Mouse (Mus musculus) layer of hippocampus, postnatal 10 days (tissue): ENCODE measurements around the gene Gsk3a. TPM values are rescaled to one million over a fixed set of nuclear protein-coding genes. Genes with fewer than 3 reads are reported as not detected.

Experiments
- DNase-seq, 2 experiments: peaks; one replicate each; pipeline ENCODE4 v3.0.0; 2021; ENCODE audit warnings: low spot score in 2 of 2
- microRNA-seq, 2 experiments: library from miRNA; unstranded; fragments of <30 nt; microRNA quantifications; one replicate each; pipeline ENCODE4 v1.2.0; 2021
- total RNA-seq, 2 experiments: library from RNA; stranded (reverse); gene quantifications; 2 replicates each; pipeline ENCODE4 v1.2.3; 2021

Gsk3a gene
- total RNA-seq, 2 experiments from 2014 or later, result 162 to 187 TPM

GRCm38 (mm10) chr7:25195148-25195547 is 42.5 kb downstream of the Gsk3a start:
- DNase-seq, result no peak

DNA sequence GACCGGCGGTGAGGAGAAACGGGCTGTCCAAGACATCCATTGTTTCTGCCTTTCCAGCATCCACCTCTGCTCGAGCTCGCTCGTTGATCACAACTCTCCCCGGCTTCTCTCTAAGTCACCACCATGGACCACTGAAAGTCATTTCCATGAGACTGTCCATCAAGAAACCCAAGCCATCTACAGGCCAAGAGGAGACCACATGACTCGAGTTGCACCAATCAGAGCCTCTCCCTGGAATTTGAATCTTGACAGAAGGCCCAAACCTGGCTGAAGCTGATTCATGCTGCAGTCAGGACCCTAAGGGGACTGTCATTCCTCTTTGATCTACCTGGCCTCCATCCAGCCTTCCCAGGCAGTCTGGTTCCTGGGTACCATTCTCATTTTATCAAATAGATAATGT is 45.5 kb downstream of the Gsk3a start:
- no peak for DNase-seq

DNA sequence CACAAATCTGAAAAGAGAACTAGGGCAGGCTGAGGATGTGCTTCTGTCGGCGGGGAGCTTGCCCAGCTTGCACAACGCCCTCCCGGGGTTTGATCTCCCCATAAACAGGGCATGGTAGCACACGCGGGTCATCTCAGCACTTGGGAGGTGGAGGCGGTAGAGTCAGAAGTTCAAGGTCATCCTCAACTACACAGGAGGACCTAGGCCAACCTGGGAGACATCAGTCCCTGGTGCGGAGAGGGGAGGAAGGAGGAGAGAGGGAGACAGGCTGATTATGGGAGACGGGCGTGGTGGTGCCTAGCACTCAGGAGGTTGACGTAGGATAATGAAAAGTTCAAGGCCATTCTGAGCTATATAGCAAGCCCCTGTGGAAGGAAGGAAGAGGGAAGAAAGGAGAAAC is 46.8 kb downstream of the Gsk3a start:
- DNase-seq, result no peak

GRCm38 (mm10) chr7:25187662-25188650 is 49.7 kb downstream of the Gsk3a start:
- peak; percentile 92 to 93 for DNase-seq

GRCm38 (mm10) chr7:25184091-25184490 is 53.6 kb downstream of the Gsk3a start:
- no peak for DNase-seq

DNA sequence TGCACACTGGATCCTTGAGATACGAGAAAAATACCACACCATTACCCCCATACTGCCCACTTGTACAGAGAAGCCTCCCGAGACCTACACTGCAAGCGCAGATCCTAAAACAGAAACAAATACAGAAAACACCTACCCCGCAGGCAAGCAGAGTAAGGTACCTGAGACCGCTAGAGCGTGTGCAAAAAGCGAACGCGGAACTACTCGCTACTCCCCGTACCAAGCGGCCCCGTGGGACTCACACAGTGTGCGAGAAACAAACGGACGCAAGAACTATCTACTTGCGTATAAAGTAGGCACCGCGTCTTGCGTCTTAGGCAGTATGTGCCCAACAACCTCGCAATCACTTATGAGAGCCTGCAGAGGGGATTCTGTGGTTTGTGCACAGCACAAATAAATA is 55.8 kb downstream of the Gsk3a start:
- no peak for DNase-seq

DNA sequence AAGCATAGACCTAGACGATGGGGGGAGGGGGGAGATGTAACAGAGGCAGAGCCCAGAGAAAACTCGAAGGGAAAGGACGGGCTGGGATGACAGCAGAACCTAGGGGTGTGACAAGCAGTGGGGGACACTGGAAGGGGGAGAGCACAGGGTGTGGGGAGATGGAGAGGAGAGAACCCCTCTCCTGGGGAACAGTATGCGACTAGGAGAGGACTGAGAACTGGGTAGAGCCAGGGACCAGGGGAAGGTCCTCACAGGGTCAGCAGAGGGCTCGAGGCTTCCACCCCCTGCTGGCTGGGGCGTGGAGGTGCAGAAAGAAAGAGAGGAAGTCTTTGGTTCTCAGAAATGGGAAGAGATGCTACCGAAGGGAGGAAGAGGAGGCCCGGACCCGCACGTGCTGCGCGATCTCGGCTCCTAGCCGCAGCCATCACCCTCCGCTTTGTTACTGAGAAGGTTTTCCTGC is 56.3 kb downstream of the Gsk3a start:
- peak; percentile 39 to 58 for DNase-seq

- DNase-seq, result no peak
These were observed 57.1 kb downstream of the Gsk3a start for GRCm38 (mm10) chr7:25180512-25180911.

DNA sequence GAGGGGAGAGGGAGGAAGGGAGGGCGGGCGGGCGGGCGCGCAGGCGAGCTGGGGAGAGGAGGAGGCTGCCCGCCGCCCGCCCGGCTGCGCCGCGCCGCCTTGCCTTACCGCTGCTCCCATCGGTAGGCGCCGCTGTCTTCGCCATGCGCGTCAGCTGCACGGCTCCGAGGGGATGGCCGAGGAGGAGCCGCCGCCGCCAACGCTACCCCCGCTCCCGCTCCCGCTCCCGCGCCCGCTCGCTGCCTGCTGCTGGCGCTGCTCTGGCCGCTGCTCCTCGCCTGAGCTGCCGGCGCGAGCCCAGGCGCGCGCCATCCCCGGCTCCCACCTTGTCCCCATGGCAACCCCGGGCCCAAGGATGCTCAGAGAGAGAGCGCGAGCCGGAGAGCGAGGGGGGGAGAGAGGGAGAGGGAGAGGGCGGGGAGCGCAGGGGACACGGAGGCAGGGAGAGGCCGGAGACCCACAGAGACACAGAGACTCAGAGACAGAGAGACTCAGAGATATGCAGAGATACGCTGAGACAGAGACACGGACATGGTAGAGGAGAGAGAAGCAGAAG is 58.0 kb downstream of the Gsk3a start, which contains the start of gene Pou2f2:
TSS of gene Pou2f2 (minus strand) at position 121 of the 556 bp plus-strand sequence.
- peak; percentile 83 to 87 for DNase-seq

DNA sequence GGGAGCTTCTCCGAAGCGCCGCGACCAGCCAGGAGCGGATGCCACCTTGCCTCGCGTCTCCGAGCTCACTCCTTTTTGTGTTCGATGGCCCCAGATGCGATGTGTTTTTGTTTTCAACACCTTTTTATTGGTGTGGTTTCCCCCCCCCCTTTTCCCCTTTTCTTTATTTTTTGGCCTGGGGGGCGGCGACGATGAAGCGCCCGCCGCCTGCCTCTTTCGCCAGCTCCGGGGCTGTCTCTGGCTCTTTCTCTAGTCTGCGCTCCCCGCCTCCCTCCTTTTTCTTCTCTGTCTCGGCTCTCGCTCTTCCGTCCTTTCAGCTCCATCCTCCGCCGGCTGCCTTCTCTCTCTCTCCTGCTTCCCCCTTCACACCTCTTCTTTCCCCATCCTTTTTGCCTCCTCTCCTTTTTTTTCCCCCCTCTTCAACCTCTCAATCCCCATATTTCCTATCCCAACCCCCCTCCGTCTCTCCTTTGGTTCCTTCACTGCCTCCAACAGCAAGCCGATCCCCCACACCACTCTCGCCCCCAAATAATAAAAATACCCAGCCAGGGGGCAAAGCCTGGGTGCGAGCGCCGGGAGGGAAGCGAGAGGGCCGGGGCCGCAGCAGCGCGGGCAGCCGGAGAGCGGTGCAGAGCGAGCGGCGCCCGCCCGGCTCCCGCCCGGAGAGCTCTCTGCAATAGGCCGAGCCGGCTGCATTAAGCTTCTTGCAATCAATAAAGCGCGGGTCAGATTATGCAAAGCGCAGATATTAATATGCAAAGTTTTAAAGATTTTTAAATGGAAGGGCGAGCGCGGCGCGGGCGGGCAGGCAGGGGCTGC is 58.7 kb downstream of the Gsk3a start:
- DNase-seq, result peak; percentile 38 to 41

DNA sequence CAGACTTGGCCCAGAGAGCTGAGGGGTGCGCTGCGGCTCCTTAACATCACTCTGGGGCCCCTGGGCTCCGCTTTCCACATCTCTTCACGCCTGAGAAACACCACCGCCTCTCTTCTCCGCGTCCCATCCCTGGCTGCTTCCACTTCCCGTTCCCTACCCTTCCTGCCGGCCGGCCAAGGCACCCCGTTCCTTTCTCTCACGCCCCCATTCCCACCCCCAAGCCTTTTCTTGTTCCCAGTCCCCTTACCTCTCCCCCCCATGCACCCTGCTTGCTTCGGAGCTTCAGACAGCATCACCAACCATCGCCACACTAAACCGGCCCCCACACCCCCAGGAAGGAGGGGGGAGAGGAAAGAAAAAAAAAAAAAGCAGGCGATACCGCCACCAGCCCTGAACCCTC is 59.3 kb downstream of the Gsk3a start:
- peak in 1 of 2 experiments; percentile 40 for DNase-seq

Small RNA genes within 50 kb of the gene (microRNA-seq; reads per million reads assigned to microRNA genes)
- 0 to 0.20 reads per million in 2 experiments for gene Mir7048

Other genes starting within 250 kb of the Gsk3a start
- gene Atp1a3, start 231.9 kb downstream of the Gsk3a start, total RNA-seq, result 1,000 to 10,000 TPM; 1,908 to 2,310 TPM
- 100 to 1,000 TPM; 236 to 252 TPM for gene Grik5, start 165.5 kb downstream of the Gsk3a start, total RNA-seq
- 10 to 100 TPM; 21.4 to 23.2 TPM for gene Zfp574, start 165.3 kb downstream of the Gsk3a start, total RNA-seq
- gene Pou2f2, start 58.1 kb downstream of the Gsk3a start, total RNA-seq, result 10 to 100 TPM; 10.1 to 11.3 TPM
- 10 to 100 TPM; 22.2 to 26.3 TPM for gene Dedd2, start 17.2 kb downstream of the Gsk3a start, total RNA-seq
- gene Zfp526, start 16.4 kb downstream of the Gsk3a start, total RNA-seq, result 1 to 10 TPM; 7.2 to 8.4 TPM
- 10 to 100 TPM; 38.1 to 39.5 TPM for gene Erf, start 12.9 kb upstream of the Gsk3a start, total RNA-seq
- gene Cic, start 29.9 kb upstream of the Gsk3a start, total RNA-seq, result 100 to 1,000 TPM; 234 to 267 TPM
- gene Pafah1b3, start 60.1 kb upstream of the Gsk3a start, total RNA-seq, result 10 to 100 TPM; 63.0 to 67.6 TPM
- gene Prr19, start 63.6 kb upstream of the Gsk3a start, total RNA-seq, result under 1 TPM; 0.27 to 0.30 TPM
- gene Tmem145, start 68.3 kb upstream of the Gsk3a start, total RNA-seq, result 10 to 100 TPM; 66.4 to 70.3 TPM
- gene Megf8, start 79.3 kb upstream of the Gsk3a start, total RNA-seq, result 10 to 100 TPM; 79.7 to 87.1 TPM
- gene Cnfn, start 131.9 kb upstream of the Gsk3a start, total RNA-seq, result not detected
- gene Lipe, start 160.9 kb upstream of the Gsk3a start, total RNA-seq, result 1 to 10 TPM; 5.5 to 6.8 TPM
- not detected for gene Cxcl17, start 175.0 kb upstream of the Gsk3a start, total RNA-seq
- gene Ceacam1, start 239.8 kb upstream of the Gsk3a start, total RNA-seq, result 1 to 10 TPM; 2.1 to 2.4 TPM